Mouse (Mus musculus) lung, adult 10 weeks (tissue): Measurements from ENCODE around the gene Ddah2. TPM values are rescaled to one million over a fixed set of nuclear protein-coding genes. Genes with fewer than 3 reads are reported as not detected.

ENCODE experiments used
- polyA plus RNA-seq: library from polyadenylated mRNA; stranded (reverse); fragments of 350-450 nt; fragmentation: Illumina TruSeq; extraction: RNeasy Lipid Tissue Mini Kit (QIAGEN cat#74804); gene quantifications from one replicate; pipeline ENCODE4 v1.2.3, GENCODE M21; 2014; ENCODE audit warnings: low read depth, low replicate concordance; ENCODE audit not compliant: insufficient read depth

Gene Ddah2
- 99.2 TPM for polyA plus RNA-seq

DNA sequence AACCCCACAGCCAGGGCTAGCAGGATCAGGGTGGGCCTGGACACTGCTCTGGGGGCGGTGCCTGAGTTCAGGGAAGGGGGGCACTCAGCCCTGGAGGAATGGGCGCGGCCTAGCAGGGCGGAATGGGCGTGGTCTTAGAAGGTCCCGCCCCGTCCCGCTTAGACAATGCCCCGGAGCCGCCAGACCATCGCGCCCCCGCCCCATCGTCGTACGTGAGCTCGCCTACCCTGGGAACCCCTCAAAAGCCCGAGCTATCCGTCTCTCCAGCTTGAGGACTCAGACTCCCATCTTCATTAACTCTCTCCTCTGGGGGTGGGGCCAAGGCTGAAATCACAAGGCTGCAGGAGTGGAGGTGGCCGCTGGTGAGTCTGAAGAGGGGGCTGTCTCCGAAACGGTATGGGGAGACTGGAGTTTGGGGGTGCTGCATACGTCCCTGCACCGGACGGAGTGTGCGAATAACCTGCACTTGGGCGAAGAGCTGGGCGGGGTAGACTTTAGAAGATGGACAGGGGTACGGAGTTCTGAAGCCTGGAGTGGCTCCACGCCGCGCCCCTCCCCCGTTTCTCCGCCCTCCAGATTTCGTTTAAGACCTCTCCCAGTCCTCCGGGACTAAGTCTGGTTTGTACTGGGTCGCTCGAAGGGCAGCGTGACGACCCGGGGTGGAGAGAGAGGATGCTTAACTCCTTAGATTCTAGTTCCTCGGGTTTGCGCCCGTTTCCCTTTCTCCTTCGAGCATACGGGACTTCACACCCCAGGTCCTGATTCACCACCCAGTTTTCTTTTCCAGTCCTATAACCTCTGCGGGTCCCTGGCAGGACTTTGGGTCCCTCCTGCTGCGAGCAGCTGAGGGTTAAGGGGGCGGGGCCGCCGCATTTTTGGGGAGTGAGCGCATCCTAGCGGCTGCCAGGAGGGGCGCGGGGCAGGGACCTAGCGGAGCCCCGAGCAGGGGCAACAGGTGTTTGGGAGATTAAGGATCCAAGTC is at the start of gene Ddah2:
Gene Ddah2 (plus strand): TSS at position 125 of the 982 bp plus-strand sequence.

DNA sequence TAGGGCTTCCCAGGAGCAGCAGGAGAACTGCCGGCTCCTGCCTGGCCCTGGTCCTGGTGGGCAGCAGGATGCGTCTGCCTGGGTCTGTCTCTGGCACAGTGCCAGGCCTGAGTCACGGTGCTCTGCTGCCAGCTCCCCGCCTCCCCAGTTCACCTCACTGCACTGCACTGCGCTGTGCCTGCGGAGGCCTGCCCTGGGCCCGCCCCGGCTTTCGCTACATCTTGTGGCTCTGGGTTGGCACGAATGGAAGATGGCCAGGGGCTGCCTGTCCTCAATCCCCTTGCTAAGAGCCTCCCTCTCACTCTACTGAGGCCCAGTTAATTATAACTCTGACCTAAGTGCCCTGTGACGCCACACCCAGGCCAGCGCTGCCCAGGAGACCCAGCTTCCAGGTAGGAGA is 42.5 kb upstream of the Ddah2 start, which contains the start of gene Vwa7:
Gene Vwa7 (plus strand): TSS at position 204 of the 400 bp plus-strand sequence.

DNA sequence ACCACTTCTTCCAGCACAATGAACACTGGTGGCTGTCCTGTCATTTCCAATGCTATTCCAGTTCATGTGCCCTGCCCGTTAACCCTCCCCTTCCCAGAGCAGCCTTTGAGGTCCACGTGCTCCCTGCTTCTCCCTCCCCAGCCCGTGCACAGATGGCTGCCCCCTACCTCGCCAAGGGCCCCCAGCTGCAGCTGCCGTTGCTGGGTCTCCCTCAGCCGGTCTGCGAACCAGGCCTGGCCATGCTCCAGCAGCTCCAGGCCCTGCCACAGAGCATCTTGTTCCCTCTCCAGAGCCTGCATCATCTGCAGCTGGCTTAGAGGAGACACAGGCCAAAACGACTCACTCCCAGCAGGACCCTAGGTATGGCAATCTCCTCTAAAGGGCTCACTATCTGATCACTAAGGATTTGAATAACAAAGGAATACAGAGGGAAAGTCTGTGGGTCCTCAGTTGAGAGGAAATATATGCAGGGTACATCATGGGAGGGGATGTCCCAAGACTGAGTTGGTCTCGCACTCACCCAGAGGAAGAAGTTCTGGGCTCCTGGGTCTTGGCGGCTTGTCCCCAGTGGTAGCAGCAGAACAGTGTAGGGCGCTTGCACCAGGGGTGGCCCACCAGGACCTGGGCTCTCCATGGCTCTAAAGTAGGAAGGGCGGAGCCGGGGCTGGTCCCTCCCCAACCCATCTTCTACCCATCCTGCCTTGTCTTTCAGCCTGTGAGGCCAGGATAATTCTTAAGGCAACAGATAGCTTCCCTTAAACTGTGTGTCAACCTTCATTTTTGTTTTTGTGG is 31.4 kb upstream of the Ddah2 start, which contains the start of gene Sapcd1:
Gene Sapcd1 (minus strand): TSS at position 740 of the 792 bp plus-strand sequence.

DNA sequence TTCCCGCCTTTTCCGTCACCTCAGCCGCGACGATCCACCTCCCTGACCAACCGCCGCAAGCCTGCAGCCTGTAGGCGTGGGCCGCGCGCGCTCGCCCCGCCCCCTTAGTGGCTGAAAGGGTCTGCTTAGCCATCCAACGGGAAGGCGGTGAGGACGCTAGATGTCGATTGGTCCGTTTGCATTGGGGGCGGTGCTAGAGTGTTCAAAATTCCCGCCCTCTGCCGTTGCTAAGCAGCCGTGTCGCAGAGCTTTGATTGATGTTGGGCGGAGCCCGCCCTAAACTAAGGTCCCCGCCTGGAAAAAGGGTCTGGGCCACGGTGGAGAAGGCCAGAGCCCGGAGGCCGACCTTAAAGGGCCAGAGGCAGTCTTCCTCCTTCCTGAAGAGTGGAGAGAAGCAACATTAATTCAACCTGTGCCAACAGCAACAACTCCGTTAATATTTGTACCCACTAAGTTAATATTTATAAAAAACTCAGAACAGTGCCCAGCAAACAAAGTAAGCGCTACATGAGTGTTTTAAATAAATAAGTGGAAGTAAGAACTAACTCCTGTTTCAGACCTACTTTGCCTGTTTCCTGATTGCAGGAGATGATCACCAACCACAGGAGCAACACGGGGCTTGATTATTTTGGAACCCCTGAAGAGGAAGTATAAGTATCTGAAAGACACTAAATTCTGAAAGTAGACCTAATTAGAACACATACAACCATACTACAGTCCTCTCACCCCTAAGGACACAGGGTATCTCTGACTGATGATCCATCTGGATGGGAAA is 12.0 kb upstream of the Ddah2 start, which contains the start of gene Msh5:
Gene Msh5 (minus strand): TSS at position 65 of the 775 bp plus-strand sequence.

DNA sequence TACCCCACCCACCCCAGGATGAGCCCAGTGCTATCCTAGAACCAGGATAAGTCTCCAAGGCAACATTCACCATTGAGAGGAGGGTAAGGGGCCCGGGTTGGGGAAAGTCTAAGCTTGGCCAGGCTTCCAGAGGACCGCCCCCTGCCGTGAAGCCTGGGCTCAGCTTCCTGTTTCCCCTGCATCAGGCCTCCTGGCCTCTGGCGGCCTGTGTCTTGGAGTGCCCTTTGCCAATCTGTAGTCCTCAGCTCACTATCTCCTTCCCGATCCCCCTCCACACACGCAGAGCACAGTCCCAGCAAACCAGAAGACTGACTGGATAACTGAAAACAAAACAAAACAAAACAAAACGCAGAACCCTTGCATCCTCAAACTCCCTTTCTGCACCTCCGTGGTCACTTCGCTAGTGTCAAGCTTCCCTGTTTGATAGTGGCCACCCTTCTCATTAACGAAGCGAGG is 9.2 kb upstream of the Ddah2 start, which contains the start of gene Clic1:
Gene Clic1 (plus strand): TSS at position 406 of the 456 bp plus-strand sequence.

DNA sequence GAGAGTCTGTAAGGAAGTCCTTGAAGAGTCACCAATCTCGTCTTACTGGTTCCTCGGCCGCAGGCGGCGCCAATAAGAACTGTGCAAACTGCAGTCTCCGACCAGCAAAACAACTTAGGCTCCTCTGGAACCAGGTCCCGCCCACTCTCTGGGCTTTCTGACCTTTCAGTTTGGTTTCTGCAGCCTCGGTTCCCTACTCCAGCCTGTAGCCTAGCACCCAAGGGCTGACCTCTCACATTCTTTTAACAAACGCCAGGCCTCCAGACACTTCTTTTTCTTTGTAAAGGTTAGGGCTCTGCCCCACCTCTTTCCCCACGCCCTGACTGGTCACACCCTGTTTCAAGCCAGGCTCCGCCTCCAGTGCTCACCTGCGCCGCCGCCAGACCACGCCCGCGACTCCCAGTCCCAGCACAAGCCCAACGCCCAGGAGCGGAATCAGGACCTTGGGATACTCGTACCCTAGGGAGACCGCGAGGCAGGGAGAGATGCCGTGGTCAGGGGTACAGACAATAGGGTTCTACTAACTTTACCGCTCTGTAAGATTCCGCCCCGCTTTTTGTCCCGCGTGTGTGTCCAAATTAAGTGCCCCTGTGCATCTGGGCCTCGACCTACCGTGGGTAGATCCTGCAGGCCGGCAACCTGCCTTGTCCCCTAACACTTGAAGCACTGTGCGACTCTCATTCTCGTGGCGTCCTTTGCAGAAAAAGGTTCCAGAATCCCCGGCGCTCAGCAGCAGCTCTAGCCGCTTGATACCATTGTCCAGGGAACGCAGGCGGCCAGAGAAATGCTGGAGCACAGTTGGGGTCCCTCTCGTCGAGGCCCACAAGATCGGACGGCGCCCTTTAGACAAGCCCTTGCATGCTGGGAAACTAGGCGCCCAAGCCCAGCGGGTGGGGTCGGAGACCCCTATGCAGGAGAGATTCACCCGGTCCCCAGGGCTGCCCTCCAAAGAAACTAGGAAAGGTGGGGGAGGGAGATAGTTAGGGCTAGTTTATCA is 6.4 kb downstream of the Ddah2 start, which contains the start of gene Ly6g6c:
Gene Ly6g6c (plus strand): TSS at position 438 of the 997 bp plus-strand sequence.

DNA sequence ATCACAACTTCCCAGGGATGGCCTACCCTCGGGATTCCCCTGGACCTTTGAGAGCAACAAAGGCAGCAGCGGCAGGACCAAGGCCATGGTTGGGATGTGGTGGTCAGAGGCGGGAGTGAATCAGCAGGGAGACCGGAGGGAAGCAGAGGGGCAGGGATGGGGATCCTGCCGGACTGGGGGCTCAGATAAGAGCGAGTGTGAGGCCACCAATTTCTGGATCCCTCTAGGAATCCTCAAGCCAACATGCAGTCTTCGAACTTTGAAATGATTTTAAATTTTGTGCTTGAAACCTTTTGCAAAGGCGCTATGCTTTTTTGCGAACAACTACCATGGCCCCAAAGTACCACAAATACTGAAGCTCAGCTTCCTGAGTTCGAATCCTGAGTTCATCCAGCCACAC is 7.2 kb downstream of the Ddah2 start, which contains the start of gene Mpig6b:
Gene Mpig6b (minus strand): TSS at position 101 of the 400 bp plus-strand sequence.

DNA sequence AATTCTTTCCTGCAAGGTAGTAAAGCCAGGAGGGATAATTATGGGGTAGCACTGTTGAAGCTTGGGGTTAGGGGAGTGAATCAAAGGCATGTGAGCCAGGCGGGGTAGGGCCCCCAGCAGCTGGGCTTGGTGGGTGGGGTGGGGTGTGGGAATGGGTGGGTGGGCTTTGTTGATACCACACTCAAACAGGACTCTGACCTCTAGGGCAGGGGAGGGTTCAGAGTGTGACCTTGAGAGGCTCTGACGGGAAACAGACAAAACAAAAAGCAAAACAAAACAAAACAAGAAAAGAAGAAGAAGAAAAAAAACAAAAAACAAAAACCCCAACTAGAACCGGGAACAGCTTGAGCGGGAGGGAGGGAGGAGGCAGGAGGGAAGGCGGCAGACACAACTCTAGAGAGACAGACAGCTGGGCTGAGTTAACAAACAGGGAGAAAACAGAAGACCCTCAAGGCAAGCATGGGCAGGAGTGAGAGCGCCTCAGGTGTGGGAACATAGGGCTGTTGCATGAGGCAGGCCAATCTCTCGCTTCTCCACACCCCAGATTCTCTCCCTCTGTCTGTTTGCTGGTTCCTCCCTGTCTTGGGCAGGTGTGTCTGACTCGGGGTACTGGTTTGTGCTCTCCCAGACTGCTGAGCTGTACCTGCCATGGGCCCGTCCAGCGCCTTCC is 17.8 kb downstream of the Ddah2 start, which contains the start of gene Ly6g6e:
Gene Ly6g6e (plus strand): TSS at position 396 of the 670 bp plus-strand sequence.

DNA sequence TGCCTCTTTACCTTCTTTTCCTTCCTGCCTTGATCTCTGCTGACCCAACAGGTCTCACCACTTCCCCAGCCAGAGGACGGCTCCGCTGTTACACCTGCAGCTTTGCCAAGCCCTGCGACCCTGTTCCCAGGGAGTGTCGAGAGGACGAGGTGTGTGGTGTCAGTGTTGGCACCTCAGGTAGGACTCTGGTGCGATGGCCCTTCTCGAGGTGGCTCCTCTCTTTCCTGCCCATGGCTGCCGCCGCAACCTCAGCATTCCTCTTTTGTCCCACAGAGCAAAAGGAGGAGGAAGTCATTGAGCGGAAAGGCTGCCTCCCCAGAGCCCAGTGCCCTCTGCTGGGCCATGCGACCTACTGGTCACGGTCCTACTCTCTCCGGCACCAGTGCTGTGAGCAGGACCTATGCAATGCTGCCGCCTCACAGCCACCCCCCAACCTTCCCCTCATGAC is 19.0 kb downstream of the Ddah2 start, which contains the start of gene Ly6g6d:
Gene Ly6g6d (minus strand): TSS at position 280 of the 448 bp plus-strand sequence.

DNA sequence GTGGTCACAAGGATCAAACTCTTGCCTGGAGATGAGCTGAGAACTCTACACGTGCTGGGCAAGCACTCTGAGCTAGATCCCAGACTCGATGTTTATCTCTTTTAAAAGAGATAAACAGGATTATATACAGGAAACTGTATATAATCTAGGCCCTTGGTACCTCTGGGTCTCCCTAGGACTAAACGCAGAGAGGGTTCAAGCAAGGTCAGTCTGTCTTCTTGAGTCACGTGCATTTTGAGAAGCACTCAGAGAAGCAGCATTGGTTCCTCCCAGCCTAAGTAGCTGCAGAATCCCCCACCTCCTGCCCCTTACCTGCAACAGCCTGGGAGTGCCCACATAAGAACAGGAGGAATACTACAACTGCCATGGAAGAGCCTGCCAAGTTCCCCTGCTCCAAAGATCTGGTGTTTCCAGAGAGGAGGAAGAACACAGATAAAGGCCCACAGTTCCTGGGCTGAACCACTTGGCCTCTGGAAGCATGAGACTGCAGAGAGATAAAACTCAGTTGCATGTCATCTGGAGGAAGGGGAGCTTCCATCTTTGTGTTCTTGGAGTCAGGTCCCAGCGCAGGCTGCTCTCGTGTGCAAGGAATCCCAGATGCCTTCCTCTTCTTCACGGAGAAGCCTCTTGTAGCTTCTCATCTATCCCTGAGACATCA is 26.5 kb downstream of the Ddah2 start, which contains the start of gene Ly6g6f:
Gene Ly6g6f (minus strand): TSS at position 403 of the 658 bp plus-strand sequence.

DNA sequence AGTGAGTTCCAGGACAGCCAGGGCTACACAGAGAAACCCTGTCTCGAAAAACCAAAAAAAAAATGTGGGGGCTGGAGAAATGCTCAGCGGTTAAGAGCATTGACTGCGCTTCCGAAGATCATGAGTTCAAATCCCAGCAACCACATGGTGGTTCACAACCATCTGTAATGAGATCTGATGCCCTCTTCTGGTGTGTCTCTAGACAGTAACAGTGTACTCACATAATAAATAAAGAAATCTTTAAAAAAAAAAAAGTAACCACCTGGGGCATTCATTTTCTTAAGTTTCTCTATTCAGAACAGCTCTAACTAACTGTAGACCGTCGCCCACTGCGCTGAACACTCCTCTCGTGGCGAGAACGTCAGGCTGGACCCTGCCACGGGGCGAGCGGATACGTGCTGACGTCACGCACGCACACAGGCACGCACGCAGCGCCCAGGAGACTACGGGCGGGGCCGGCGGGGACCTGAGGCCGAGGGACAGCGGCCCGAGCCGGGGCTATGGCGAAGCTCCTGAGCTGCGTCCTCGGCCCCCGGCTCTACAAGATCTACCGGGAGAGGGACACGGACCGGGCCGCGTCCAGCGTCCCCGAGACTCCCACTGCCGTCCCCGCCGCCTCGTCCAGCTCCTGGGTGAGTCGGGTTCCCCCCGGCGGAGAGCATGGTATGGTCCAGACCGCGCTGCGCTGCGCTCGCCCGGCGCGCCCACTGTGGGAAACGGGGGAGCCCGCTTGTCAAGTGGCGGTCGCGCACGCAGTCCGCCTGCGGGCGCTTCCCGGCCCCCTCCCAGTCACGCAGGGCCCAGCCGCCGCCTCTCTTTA is 30.2 kb downstream of the Ddah2 start, which contains the start of gene Abhd16a:
Gene Abhd16a (plus strand): TSS at position 439 of the 820 bp plus-strand sequence.

DNA sequence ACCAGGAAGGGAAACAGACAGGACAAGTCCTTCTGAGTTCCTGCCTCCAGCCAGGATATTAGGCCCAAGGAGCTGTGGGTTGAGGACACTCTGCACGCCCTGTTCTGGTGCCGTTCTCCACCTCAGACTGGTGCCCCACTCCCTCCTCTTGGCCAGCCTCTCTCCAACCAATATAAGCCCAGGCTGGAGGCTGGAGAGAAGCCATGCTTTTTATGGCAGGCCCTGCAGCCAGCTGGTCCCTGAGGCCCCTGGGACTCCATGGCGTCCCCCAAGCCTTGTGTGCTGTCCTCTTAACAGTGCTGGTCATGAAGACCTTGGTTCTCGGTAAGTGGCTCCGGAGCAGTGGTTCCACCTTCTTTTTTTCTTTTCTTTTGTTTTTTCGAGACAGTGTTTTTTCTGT is 49.3 kb downstream of the Ddah2 start, which contains the start of gene Ly6g5c:
Gene Ly6g5c (plus strand): TSS at position 183 of the 400 bp plus-strand sequence.

Other genes starting within 250 kb of the Ddah2 start
- 27.3 TPM for gene Stk19, start 222.1 kb upstream of the Ddah2 start, polyA plus RNA-seq
- gene Dxo, start 222.0 kb upstream of the Ddah2 start, polyA plus RNA-seq, result 27.5 TPM
- gene Skiv2l, start 208.8 kb upstream of the Ddah2 start, polyA plus RNA-seq, result 19.3 TPM
- gene Nelfe, start 208.6 kb upstream of the Ddah2 start, polyA plus RNA-seq, result 30.3 TPM
- 38.7 TPM for gene Cfb, start 196.5 kb upstream of the Ddah2 start, polyA plus RNA-seq
- gene Zbtb12, start 179.6 kb upstream of the Ddah2 start, polyA plus RNA-seq, result 4.5 TPM
- not detected for gene Gm20547, start 177.0 kb upstream of the Ddah2 start, polyA plus RNA-seq
- 24.6 TPM for gene C2, start 160.8 kb upstream of the Ddah2 start, polyA plus RNA-seq
- 39.7 TPM for gene Ehmt2, start 160.6 kb upstream of the Ddah2 start, polyA plus RNA-seq
- gene Slc44a4, start 144.6 kb upstream of the Ddah2 start, polyA plus RNA-seq, result 9.2 TPM
- 22.0 TPM for gene Neu1, start 127.8 kb upstream of the Ddah2 start, polyA plus RNA-seq
- gene Hspa1b, start 99.8 kb upstream of the Ddah2 start, polyA plus RNA-seq, result 18.0 TPM
- not detected for gene Gm20481, start 89.1 kb upstream of the Ddah2 start, polyA plus RNA-seq
- gene Hspa1a, start 86.9 kb upstream of the Ddah2 start, polyA plus RNA-seq, result 15.5 TPM
- gene Hspa1l, start 86.3 kb upstream of the Ddah2 start, polyA plus RNA-seq, result 1.2 TPM
- 34.0 TPM for gene Lsm2, start 77.2 kb upstream of the Ddah2 start, polyA plus RNA-seq
- 25.7 TPM for gene Vars, start 58.0 kb upstream of the Ddah2 start, polyA plus RNA-seq
- 0.74 TPM for gene Vwa7, start 42.5 kb upstream of the Ddah2 start, polyA plus RNA-seq
- gene Sapcd1, start 31.0 kb upstream of the Ddah2 start, polyA plus RNA-seq, result 1.3 TPM
- gene Msh5, start 12.3 kb upstream of the Ddah2 start, polyA plus RNA-seq, result 3.1 TPM
- 242 TPM for gene Clic1, start 9.1 kb upstream of the Ddah2 start, polyA plus RNA-seq
- gene Ly6g6c, start 6.4 kb downstream of the Ddah2 start, polyA plus RNA-seq, result 2.4 TPM
- 0.84 TPM for gene Mpig6b, start 7.1 kb downstream of the Ddah2 start, polyA plus RNA-seq
- gene Ly6g6e, start 17.9 kb downstream of the Ddah2 start, polyA plus RNA-seq, result 1.4 TPM
- gene Ly6g6d, start 19.0 kb downstream of the Ddah2 start, polyA plus RNA-seq, result 13.1 TPM
- not detected for gene Ly6g6f, start 26.6 kb downstream of the Ddah2 start, polyA plus RNA-seq
- gene Abhd16a, start 30.2 kb downstream of the Ddah2 start, polyA plus RNA-seq, result 72.3 TPM
- gene Ly6g5c, start 49.2 kb downstream of the Ddah2 start, polyA plus RNA-seq, result not detected
- 0.55 TPM for gene Ly6g5b, start 56.4 kb downstream of the Ddah2 start, polyA plus RNA-seq
- gene Gpank1, start 62.4 kb downstream of the Ddah2 start, polyA plus RNA-seq, result 23.7 TPM
- 116 TPM for gene Csnk2b, start 63.0 kb downstream of the Ddah2 start, polyA plus RNA-seq
- 11.1 TPM for gene D17H6S53E, start 67.3 kb downstream of the Ddah2 start, polyA plus RNA-seq
- not detected for gene Apom, start 73.0 kb downstream of the Ddah2 start, polyA plus RNA-seq
- 66.8 TPM for gene Bag6, start 76.1 kb downstream of the Ddah2 start, polyA plus RNA-seq
- 149 TPM for gene Prrc2a, start 105.9 kb downstream of the Ddah2 start, polyA plus RNA-seq
- gene Aif1, start 117.0 kb downstream of the Ddah2 start, polyA plus RNA-seq, result 14.2 TPM
- gene Lst1, start 129.4 kb downstream of the Ddah2 start, polyA plus RNA-seq, result 56.7 TPM
- 46.6 TPM for gene Ltb, start 135.4 kb downstream of the Ddah2 start, polyA plus RNA-seq
- gene Tnf, start 143.0 kb downstream of the Ddah2 start, polyA plus RNA-seq, result 1.2 TPM
- gene Lta, start 146.3 kb downstream of the Ddah2 start, polyA plus RNA-seq, result 0.62 TPM
- not detected for gene Gm16181, start 161.8 kb downstream of the Ddah2 start, polyA plus RNA-seq
- 3.0 TPM for gene Atp6v1g2, start 174.6 kb downstream of the Ddah2 start, polyA plus RNA-seq
- 13.6 TPM for gene Nfkbil1, start 176.8 kb downstream of the Ddah2 start, polyA plus RNA-seq
- gene Ddx39b, start 182.7 kb downstream of the Ddah2 start, polyA plus RNA-seq, result 120 TPM
- gene H2-D1, start 203.7 kb downstream of the Ddah2 start, polyA plus RNA-seq, result 887 TPM